Mouse (Mus musculus) cerebellum, adult 2 months (tissue): ENCODE results near the gene Gnao1. TPM values are rescaled to one million over a fixed set of nuclear protein-coding genes. Genes with fewer than 3 reads are reported as not detected.

Experiments used
- DNase-seq, 2 experiments: peaks; one replicate each; pipeline ENCODE4 v3.0.0; 2021
- H3K27ac ChIP-seq: fragments of 200-500 bp; 2 replicates; pipeline ENCODE4 v1.5.1; 2012; ENCODE audit warnings: low read length, control low read depth, inconsistent platforms; ENCODE audit not compliant: insufficient read depth
- H3K27me3 ChIP-seq: fragments of 200-500 bp; 2 replicates; pipeline ENCODE4 v1.6.1; 2012; ENCODE audit warnings: inconsistent platforms, mild to moderate bottlenecking, low read length, moderate library complexity; ENCODE audit not compliant: control insufficient read depth, insufficient read depth
- H3K4me1 ChIP-seq: fragments of 200-500 bp; 2 replicates; pipeline ENCODE4 v1.6.1; 2011; ENCODE audit warnings: low read length; ENCODE audit not compliant: control insufficient read depth, insufficient read depth
- H3K4me3 ChIP-seq: fragments of 200-500 bp; replicated peaks from 2 replicates; pipeline ENCODE3; 2011; ENCODE audit warnings: mild to moderate bottlenecking, low read depth, low read length, control low read depth; ENCODE audit not compliant: insufficient read depth
- CTCF ChIP-seq: fragments of 200-500 bp; IDR thresholded peaks from 2 replicates; pipeline ENCODE4 v1.5.1; 2011; ENCODE audit warnings: low read depth, mild to moderate bottlenecking, control low read depth, low read length, moderate library complexity, borderline replicate concordance; ENCODE audit not compliant: insufficient read depth
- POLR2A ChIP-seq: fragments of 200-500 bp; IDR thresholded peaks from 2 replicates; pipeline ENCODE4 v1.6.1; 2011; ENCODE audit warnings: low read length, control low read depth, borderline replicate concordance; ENCODE audit not compliant: insufficient read depth
- WGBS: fragments of 180-500 bp; shearing (Covaris S2); methylation state at CpG from one replicate; pipeline ENCODE4 v1.1.7; 2018; 5-methylcytosine and 5-hydroxymethylcytosine counted together
- polyA plus RNA-seq: library from polyadenylated mRNA; depleted of rRNA; stranded (reverse); fragments of >200 nt; gene quantifications from 2 replicates; pipeline ENCODE4 v1.2.3, GENCODE M21; 2012

The Gnao1 gene
- polyA plus RNA-seq, 1 experiment = 345 TPM

DNA sequence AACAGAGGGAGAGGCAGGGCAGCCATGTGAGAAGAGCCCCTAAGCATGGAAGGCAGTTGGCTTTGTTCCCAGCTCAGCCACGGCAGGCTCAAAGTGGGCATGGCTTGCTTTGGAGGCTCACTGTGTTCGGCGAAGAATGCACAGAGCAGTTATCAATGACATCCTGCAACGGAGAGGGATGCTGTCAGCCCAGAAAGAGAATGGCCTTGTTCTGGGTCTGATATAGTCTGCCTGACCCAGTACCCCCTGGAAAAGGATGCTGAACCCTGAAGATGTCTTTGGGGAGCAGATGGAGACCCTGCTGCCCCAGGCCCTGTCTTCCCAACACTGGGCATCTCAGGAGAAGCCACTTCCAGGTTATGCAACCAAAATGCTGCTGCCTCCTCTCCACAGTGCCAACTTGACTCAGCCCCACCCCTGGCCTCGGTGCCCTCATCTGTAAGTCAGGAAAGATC, 98.2 kb downstream of the Gnao1 start:
- 4% methylated on average over 5 of the region's 5 CpGs for WGBS
- DNase-seq = peak; percentile 62 to 67
- Histone ChIP-seq H3K4me3 (no peak overlapping the region), H3K4me1 (peaks cover 70% of the 10 kb centered on the region), H3K27ac (peak overlapping the region; percentile 93), H3K27me3 (no peaks in the 10 kb centered on the region)
- TF ChIP-seq CTCF = no peak
- no peak for TF ChIP-seq POLR2A

- 3% methylated on average over 1 of the region's 1 CpGs for WGBS
- peak; percentile 76 to 87 for DNase-seq
- no peak overlapping the region for H3K4me3 ChIP-seq
Observed at GRCm38 (mm10) chr8:93908546-93908945, 98.8 kb downstream of the Gnao1 start.

GRCm38 (mm10) chr8:93911715-93912555, 102.2 kb downstream of the Gnao1 start:
- Histone ChIP-seq H3K27me3 (no peaks in the 10 kb centered on the region), H3K4me3 (no peak overlapping the region), H3K4me1 (peaks cover 70% of the 10 kb centered on the region), H3K27ac (peak overlapping the region; percentile 64)
- no peak for TF ChIP-seq POLR2A
- TF ChIP-seq CTCF = no peak
- no peak for DNase-seq
- WGBS = 75% methylated on average over 7 of the region's 7 CpGs

More at GRCm38 (mm10) chr8:93908546-93908945, 98.8 kb downstream of the Gnao1 start:
- no peaks in the 10 kb centered on the region for H3K27me3 ChIP-seq
- peaks cover 68% of the 10 kb centered on the region for H3K4me1 ChIP-seq
- H3K27ac ChIP-seq = peak overlapping the region; percentile 93
- TF ChIP-seq CTCF (no peak), POLR2A (no peak)

- DNase-seq = peak; percentile 98
- peaks cover 66% of the 10 kb centered on the region for H3K4me1 ChIP-seq
- H3K4me3 ChIP-seq = no peak overlapping the region
- TF ChIP-seq POLR2A (no peak), CTCF (no peak; the same call in 1 of the 2 replicates)
- peak overlapping the region; percentile 94 for H3K27ac ChIP-seq
- no peaks in the 10 kb centered on the region for H3K27me3 ChIP-seq
- WGBS = 5% methylated on average over 13 of the region's 13 CpGs
Observed at GRCm38 (mm10) chr8:93917859-93918421, 108.2 kb downstream of the Gnao1 start.

GRCm38 (mm10) chr8:93918580-93918979, 108.8 kb downstream of the Gnao1 start:
- Histone ChIP-seq H3K27ac (peak overlapping the region; percentile 94), H3K27me3 (no peaks in the 10 kb centered on the region), H3K4me3 (no peak overlapping the region), H3K4me1 (peaks cover 70% of the 10 kb centered on the region)
- peak in 1 of 2 experiments; percentile 25 for DNase-seq
- 46% methylated on average over 2 of the region's 2 CpGs for WGBS
- TF ChIP-seq CTCF (no peak), POLR2A (no peak)

- TF ChIP-seq CTCF = no peak
- no peak for TF ChIP-seq POLR2A
- Histone ChIP-seq H3K4me3 (no peak overlapping the region), H3K4me1 (peaks cover 76% of the 10 kb centered on the region), H3K27me3 (no peaks in the 10 kb centered on the region), H3K27ac (peak overlapping the region; percentile 94)
- 8% methylated on average over 3 of the region's 3 CpGs for WGBS
- DNase-seq = peak; percentile 64 to 69
Observed at GRCm38 (mm10) chr8:93919422-93919821, 109.7 kb downstream of the Gnao1 start.

DNA sequence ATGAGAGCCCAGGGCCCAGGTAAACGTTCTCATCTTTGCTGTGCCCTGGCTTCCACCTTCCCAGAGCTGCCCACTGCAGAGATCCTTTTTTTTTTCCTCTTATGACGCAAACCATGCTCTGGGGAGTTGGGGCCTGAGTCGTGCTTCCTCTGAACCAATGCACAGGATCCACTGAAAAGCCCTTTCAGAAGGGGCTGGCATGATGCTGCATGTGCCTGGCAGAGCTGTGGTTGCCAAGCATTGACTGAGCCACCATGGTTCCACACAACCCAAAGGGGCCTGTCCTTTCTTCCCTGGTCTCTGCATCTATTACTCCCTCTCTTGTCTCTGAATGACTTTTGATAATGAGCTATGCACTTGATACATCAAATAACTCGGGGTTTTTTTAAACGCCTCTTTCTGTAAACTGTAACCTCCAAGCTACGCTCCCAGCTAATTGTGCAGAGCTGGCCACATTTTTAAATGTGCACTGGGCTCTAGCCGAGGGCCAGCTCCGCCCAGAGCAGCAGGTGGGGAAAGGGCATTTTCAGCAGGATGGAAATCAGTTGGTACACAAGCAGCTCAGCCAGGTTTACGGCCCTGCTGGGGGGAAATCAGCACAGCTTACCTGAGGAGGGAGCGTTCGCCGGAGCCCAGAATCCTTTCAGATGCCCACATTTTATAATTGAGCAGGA, 110.3 kb downstream of the Gnao1 start:
- TF ChIP-seq POLR2A (no peak), CTCF (no peak)
- Histone ChIP-seq H3K4me1 (peaks cover 78% of the 10 kb centered on the region), H3K4me3 (no peak overlapping the region), H3K27me3 (no peaks in the 10 kb centered on the region), H3K27ac (peak overlapping the region; percentile 94)
- whole genome bisulfite sequencing = 9% methylated on average over 12 of the region's 12 CpGs
- peak; percentile 76 to 84 for DNase-seq

- peak overlapping the region; percentile 94 for H3K27ac ChIP-seq
- peak; percentile 49 to 63 for DNase-seq
- no peaks in the 10 kb centered on the region for H3K27me3 ChIP-seq
- peaks cover 82% of the 10 kb centered on the region for H3K4me1 ChIP-seq
- H3K4me3 ChIP-seq = no peak overlapping the region
- 28% methylated on average over 7 of the region's 7 CpGs for WGBS
- TF ChIP-seq CTCF = no peak
- TF ChIP-seq POLR2A = no peak
Observed at GRCm38 (mm10) chr8:93920590-93920948, 110.8 kb downstream of the Gnao1 start.
